Mouse (Mus musculus): ENCODE data around the gene Pcare.

Pcare gene

DNA sequence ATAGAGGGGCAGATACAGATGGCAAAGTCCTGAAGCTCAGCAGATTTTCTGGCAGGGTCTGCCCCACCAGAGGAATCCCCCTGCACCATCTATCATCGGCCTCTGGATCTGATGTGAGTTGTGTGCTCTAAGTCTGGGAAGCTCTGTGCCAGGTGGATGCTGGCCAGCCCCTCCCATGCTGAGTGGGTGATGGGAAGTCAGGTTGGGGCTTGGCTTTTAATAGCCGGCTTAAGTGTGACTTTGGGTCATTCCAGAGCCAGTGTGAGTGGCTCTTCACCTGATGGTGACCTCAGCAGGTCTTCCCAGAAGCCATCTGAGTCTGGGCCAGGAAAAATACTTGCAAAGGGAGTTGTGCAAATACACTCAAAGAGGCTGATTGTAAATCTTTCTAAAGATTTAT lies 22.0 kb downstream of the Pcare start:
- no peak for DNase-seq (ENCODE audit: low read depth, low spot score)

- no peak for DNase-seq (ENCODE audit: low read depth, low spot score)
Observed at GRCm38 (mm10) chr17:71721019-71721418, 31.7 kb downstream of the Pcare start.

GRCm38 (mm10) chr17:71720434-71720833 lies 32.3 kb downstream of the Pcare start:
- DNase-seq (ENCODE audit: low read depth, low spot score), result no peak

DNA sequence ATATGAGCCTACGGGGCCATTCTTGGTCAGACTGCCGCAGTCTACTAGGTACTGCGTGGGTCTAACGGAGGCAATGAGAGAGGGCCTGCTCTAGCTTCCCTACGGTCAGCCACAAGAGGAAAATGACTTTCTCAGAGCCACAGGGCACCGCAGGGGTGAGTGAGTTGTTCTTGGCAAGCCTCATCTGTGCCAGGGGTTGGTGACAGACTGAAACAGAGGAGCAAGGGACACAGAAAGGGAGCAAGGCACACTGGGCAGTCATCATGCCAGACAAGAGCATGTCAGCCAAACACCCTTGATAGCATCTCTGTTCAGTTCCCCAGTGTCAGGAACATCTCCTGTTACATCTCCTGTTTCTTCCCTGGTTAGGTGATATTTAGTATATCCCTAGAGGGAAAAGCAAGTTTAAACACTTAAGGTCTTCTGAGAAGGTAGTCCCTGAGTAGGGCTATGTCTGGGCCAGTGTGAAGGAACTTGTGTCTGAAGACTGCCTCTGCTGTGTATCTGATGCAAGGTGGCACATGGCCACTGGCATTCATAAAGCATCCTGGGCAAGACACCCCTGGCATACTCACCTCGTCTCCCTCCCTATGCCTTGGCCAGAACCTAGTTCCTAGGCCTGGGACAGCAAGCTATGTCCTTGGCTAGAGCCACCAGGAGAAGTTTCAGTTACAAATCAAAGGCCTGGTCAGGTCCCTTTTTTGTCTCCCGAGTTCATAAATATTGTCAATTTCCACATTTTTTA lies 34.6 kb downstream of the Pcare start:
- no peak for DNase-seq (ENCODE audit: low read depth, low spot score)

GRCm38 (mm10) chr17:71715034-71715433 lies 37.7 kb downstream of the Pcare start:
- no peak for DNase-seq (ENCODE audit: low read depth, low spot score)

- DNase-seq (ENCODE audit: low read depth, low spot score), result no peak
Observed at GRCm38 (mm10) chr17:71712279-71712678, 40.4 kb downstream of the Pcare start.

- no peak for DNase-seq (ENCODE audit: low read depth, low spot score)
Observed at GRCm38 (mm10) chr17:71707715-71708114, 45.0 kb downstream of the Pcare start.

DNA sequence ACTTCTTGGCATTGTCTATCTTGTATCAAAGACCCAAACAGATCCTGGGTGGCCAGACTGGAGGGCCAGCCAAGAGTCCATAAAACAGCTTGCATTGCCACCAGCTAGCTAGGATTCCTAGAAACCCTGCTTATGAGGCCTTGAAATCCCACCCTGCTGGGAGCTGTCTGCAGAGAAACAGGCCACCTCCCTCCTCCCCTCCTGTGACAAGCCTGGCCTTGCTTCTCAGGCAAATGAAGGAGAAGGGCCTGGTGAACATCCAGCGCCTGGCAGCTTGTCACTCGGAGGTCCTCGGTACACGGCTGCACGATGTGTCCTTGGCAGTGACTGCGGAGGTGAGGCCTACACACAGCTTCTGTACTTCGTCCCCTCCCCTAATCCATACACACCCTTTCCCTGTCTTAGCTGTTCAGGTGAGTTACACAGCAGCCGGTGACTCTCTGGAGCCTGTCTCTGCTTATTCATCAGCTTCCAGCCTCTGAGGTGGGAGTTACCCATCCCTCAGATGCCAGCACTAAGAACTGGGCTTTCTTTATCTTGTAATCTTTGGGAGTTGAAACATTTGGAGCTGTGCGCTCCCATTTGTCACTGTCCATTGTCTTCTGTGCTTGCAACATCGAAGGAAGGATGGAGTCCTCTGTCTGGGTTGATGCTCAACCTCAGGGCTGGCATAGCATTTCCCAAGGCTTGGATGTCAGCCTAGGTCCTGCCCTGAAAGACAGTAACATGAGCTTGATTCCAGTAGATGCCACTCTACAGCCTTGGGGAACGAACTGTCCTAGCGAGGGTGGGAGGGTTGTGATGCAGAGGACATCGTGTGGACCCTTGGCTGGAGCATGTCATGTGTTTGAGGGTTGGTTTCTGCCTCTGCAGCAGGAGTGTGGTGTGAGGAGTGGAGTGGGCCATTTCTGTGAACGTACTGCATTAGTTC lies 46.9 kb downstream of the Pcare start:
- no peak for DNase-seq (ENCODE audit: low read depth, low spot score)

GRCm38 (mm10) chr17:71705113-71705512 lies 47.6 kb downstream of the Pcare start:
- no peak for DNase-seq (ENCODE audit: low read depth, low spot score)

- DNase-seq (ENCODE audit: low read depth, low spot score), result no peak
Observed at GRCm38 (mm10) chr17:71698619-71698956, 54.1 kb downstream of the Pcare start.

GRCm38 (mm10) chr17:71697896-71698618 lies 54.6 kb downstream of the Pcare start:
- no peak for DNase-seq (ENCODE audit: low read depth, low spot score)

- no peak for DNase-seq (ENCODE audit: low read depth, low spot score)
Observed at GRCm38 (mm10) chr17:71696396-71696795, 56.3 kb downstream of the Pcare start.

GRCm38 (mm10) chr17:71695716-71696315 lies 56.9 kb downstream of the Pcare start:
- DNase-seq (ENCODE audit: low read depth, low spot score), result no peak

DNA sequence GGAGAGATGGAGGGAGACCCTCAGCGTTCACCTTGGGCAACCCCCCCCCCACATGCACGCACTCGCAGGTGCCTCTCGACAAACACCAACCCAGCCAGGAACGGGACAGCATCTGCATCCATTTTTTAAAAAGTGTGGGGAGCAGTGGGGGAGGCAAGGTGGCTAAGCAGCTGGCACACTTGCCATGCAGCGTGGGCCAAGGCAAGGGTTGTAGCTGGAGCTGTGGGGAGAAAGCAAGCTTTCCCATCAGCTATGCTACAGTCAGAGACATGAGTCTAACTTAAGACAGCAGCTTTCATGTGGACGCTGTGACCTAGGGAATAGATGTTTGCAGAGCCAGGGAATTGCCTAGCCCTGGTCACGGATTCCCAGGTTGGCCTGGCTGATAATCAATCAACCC lies 57.5 kb downstream of the Pcare start:
- DNase-seq (ENCODE audit: low read depth, low spot score), result no peak

- DNase-seq (ENCODE audit: low read depth, low spot score), result no peak
Observed at GRCm38 (mm10) chr17:71693780-71694179, 58.9 kb downstream of the Pcare start.

Data from c-Kit-negative CD71-positive TER-119-positive erythroid progenitor cells, embryonic 14.5 days (primary cell).